In the genomic region with DNA sequence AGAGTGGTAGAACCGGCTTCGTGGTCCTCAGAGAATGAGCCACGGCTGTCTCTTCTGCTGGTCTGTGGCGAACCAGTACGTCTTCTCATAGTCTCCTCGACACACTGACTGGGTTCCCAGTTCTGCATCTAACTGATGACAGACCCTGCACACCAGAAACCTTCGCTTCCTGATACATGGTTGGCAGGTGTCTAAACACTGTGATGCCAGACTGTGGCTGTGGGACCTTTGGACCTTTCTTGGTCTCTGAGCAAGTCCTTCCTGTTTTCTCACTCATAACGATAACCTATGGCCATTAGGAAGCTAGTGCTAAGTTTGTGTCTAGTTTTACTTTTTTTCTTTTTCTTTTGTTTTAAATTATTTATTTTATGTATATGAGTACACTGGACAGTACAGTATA, we compare ENCODE assay signal across 17 mouse cellular contexts. TPM values are rescaled to one million over a fixed set of nuclear protein-coding genes. Genes with fewer than 3 reads are reported as not detected.
DNase-seq lines count a peak whose midpoint lies in the region; ATAC-seq and TF ChIP-seq lines count a peak whose summit lies in the region.
"Had no signal": no experiment of that assay in that cellular context is flagged by ENCODE, and none has a peak within 500 bp of the region (broad histone marks: within the 10 kb centered on the region; RNA-seq: fewer than 3 reads in every experiment).

No protein-coding gene starts in this region.

- H3K9me3 ChIP-seq in liver, embryonic 14.5 days (ENCODE audit: control insufficient read depth, low read length), result no peaks in the 10 kb centered on the region
- H3K9me3 ChIP-seq in liver, embryonic 12.5 days (replicated peaks), result no peaks in the 10 kb centered on the region
- no peaks in the 10 kb centered on the region for H3K9me3 ChIP-seq in intestine, embryonic 16.5 days (ENCODE audit: control insufficient read depth, low read length)
- H3K9me3 ChIP-seq: embryonic facial prominence, embryonic 13.5 days; heart, embryonic 13.5 days; hindbrain, embryonic 15.5 days had no signal

- 0 out of 2 replicates have a peak, but pooled peaks have one; percentile 6 for ATAC-seq in liver, embryonic 14.5 days (ENCODE audit: insufficient read depth)
- no peak for ATAC-seq in liver, embryonic 12.5 days
- ATAC-seq in intestine, embryonic 16.5 days, result peak; percentile 57
- no peak for ATAC-seq in megakaryocyte-erythroid progenitor cell, adult 5-6 weeks (replicated peaks; ENCODE audit: low FRiP score, low TSS enrichment, poor library complexity, severe bottlenecking)
- ATAC-seq: forebrain, embryonic 14.5 days had no signal

- no peak for TF ChIP-seq EP300 in liver, embryonic 14.5 days (IDR thresholded peaks at IDR 0.05; ENCODE audit: low read depth)

- no peak for TF ChIP-seq POLR2A in small intestine, adult 2 months (IDR thresholded peaks at IDR 0.05; ENCODE audit: low read depth, low read length)

- H3K4me3 ChIP-seq in liver, embryonic 14.5 days (ENCODE audit: insufficient read depth in 1 of 2, low read depth in 2 of 2, low read length in 2 of 2), result no peak overlapping the region
- no peak overlapping the region for H3K4me3 ChIP-seq in liver, embryonic 12.5 days
- H3K4me3 ChIP-seq in intestine, embryonic 16.5 days (ENCODE audit: low read length), result no peak overlapping the region
- peak overlapping the region; percentile 6 for H3K4me3 ChIP-seq in small intestine, adult 2 months (ENCODE audit: low read depth, low read length)
- H3K4me3 ChIP-seq: heart, embryonic 13.5 days; hindbrain, embryonic 15.5 days had no signal

- no peak overlapping the region for H3K9ac ChIP-seq in liver, embryonic 14.5 days (replicated peaks)
- no peak overlapping the region for H3K9ac ChIP-seq in liver, embryonic 12.5 days
- peak overlapping the region; percentile 43; the same call in 1 of the 2 replicates for H3K9ac ChIP-seq in intestine, embryonic 16.5 days (ENCODE audit: low read depth, low read length)
- H3K9ac ChIP-seq: hindbrain, embryonic 15.5 days had no signal

- no peak overlapping the region for H3K4me2 ChIP-seq in liver, embryonic 14.5 days (ENCODE audit: low read depth)
- H3K4me2 ChIP-seq in liver, embryonic 12.5 days, result no peak overlapping the region
- H3K4me2 ChIP-seq in intestine, embryonic 16.5 days (ENCODE audit: low read depth, low read length), result no peak overlapping the region

- no peak overlapping the region for H3K27ac ChIP-seq in liver, embryonic 14.5 days
- H3K27ac ChIP-seq in liver, embryonic 12.5 days, result no peak overlapping the region
- H3K27ac ChIP-seq in intestine, embryonic 16.5 days (ENCODE audit: low read length), result peak overlapping the region; percentile 83
- H3K27ac ChIP-seq in small intestine, adult 2 months (ENCODE audit: insufficient read depth, low read depth, low read length), result peak overlapping the region; percentile 99
- H3K27ac ChIP-seq: heart, embryonic 13.5 days; hindbrain, embryonic 15.5 days had no signal

- TF ChIP-seq CTCF in liver, embryonic 14.5 days (IDR thresholded peaks at IDR 0.05; ENCODE audit: low read depth), result no peak
- no peak for TF ChIP-seq CTCF in small intestine, adult 2 months (IDR thresholded peaks at IDR 0.05; ENCODE audit: extremely low read depth, insufficient read length, insufficient replicate concordance, low read depth, low read length)

- WGBS in liver, embryonic 14.5 days (ENCODE audit: insufficient replicate concordance), result 52% methylated on average over 8 of the region's 8 CpGs
- WGBS in liver, embryonic 12.5 days (ENCODE audit: insufficient replicate concordance), result 65% methylated on average over 8 of the region's 8 CpGs
- WGBS in intestine, embryonic 16.5 days, result 67% methylated on average over 8 of the region's 8 CpGs
- WGBS in small intestine, adult 2 months, result 20% methylated on average over 8 of the region's 8 CpGs

- peaks cover 4% of the 10 kb centered on the region; the same call in 1 of the 2 replicates for H3K27me3 ChIP-seq in liver, embryonic 14.5 days (ENCODE audit: control insufficient read depth, insufficient read depth, low read length)
- H3K27me3 ChIP-seq in liver, embryonic 12.5 days (replicated peaks), result peaks cover 80% of the 10 kb centered on the region
- no peaks in the 10 kb centered on the region for H3K27me3 ChIP-seq in intestine, embryonic 16.5 days (replicated peaks; ENCODE audit: control insufficient read depth, insufficient read depth, low read length)
- no peaks in the 10 kb centered on the region for H3K27me3 ChIP-seq in small intestine, adult 2 months (ENCODE audit: control insufficient read depth, insufficient read depth, low read length)
- H3K27me3 ChIP-seq: embryonic facial prominence, embryonic 13.5 days; hindbrain, embryonic 15.5 days had no signal

- DNase-seq in liver, embryonic 14.5 days (ENCODE audit: low read depth in 3 of 3, low spot score in 3 of 3), result no peak
- no peak for DNase-seq in gastrocnemius, postnatal 10 days
- no peak for DNase-seq in left cerebral cortex, adult 9 months (ENCODE audit: low spot score in 2 of 2)
- DNase-seq: adrenal gland, adult 2 months; adrenal gland, postnatal 25 days; cerebellum, adult 18-20 months; cerebellum, adult 9-11 months; cerebellum, postnatal 36 days; heart, postnatal 36 days had no signal

- peaks cover 0 to 11% of the 10 kb centered on the region in 2 experiments; a peak in 1 of 4 replicates for H3K4me1 ChIP-seq in liver, embryonic 14.5 days (replicated peaks; ENCODE audit: control insufficient read depth in 2 of 2, insufficient read depth in 2 of 2, low read length in 1 of 2)
- H3K4me1 ChIP-seq in liver, embryonic 12.5 days, result peaks cover 26% of the 10 kb centered on the region
- peaks cover 50% of the 10 kb centered on the region for H3K4me1 ChIP-seq in intestine, embryonic 16.5 days (ENCODE audit: control insufficient read depth, insufficient read depth, low read length)
- H3K4me1 ChIP-seq in small intestine, adult 2 months (ENCODE audit: control insufficient read depth, insufficient read depth, insufficient read length, low read length), result peaks cover 46% of the 10 kb centered on the region
- H3K4me1 ChIP-seq: hindbrain, embryonic 15.5 days had no signal

- H3K36me3 ChIP-seq in liver, embryonic 14.5 days (replicated peaks; ENCODE audit: control insufficient read depth, insufficient read depth, low read depth), result no peaks in the 10 kb centered on the region
- no peaks in the 10 kb centered on the region for H3K36me3 ChIP-seq in liver, embryonic 12.5 days
- H3K36me3 ChIP-seq in intestine, embryonic 16.5 days (ENCODE audit: control insufficient read depth, insufficient read depth, low read length), result no peaks in the 10 kb centered on the region
- H3K36me3 ChIP-seq in small intestine, adult 2 months (ENCODE audit: control insufficient read depth, insufficient read depth, low read length), result peaks cover 61% of the 10 kb centered on the region
- H3K36me3 ChIP-seq: heart, embryonic 13.5 days had no signal

RNA-seq across cellular contexts. Expression of gene Sema4a, which starts 12.5 kb away (rescaled TPM):
- polyA plus RNA-seq in liver, embryonic 14.5 days (2012; rRNA removed), result 12.7 and 17.8 TPM in 2 replicates
- polyA plus RNA-seq in liver, embryonic 14.5 days (2014; fragmentation: Nextera tagmentation; extraction: Ambion mirVana), result 9.1 and 10.5 TPM in 2 replicates
- polyA plus RNA-seq in liver, embryonic 12.5 days (2016; fragmentation: Nextera tagmentation; extraction: Ambion mirVana), result 14.4 and 17.6 TPM in 2 replicates
- 60.9 and 71.1 TPM in 2 replicates for polyA plus RNA-seq in intestine, embryonic 16.5 days (2015; fragmentation: Nextera tagmentation; extraction: Ambion mirVana)
- polyA plus RNA-seq in small intestine, adult 2 months (2012; rRNA removed), result 137 and 321 TPM in 2 replicates
- total RNA-seq in gastrocnemius, postnatal 10 days (2021), result 1 to 10 TPM; 2.3 to 3.7 TPM
- 2.6 and 4.1 TPM in 2 replicates for total RNA-seq in megakaryocyte-erythroid progenitor cell, adult 5-6 weeks (2014; fragmentation: Nextera tagmentation)
- total RNA-seq in megakaryocyte-erythroid progenitor cell, adult 5-6 weeks (2017), result 1.1 and 2.1 TPM in 2 replicates

RNA-seq across cellular contexts. Expression of gene Slc25a44, which starts 23.5 kb away (rescaled TPM):
- polyA plus RNA-seq in liver, embryonic 14.5 days (2012; rRNA removed), result 8.8 and 9.2 TPM in 2 replicates
- 9.9 and 11.7 TPM in 2 replicates for polyA plus RNA-seq in liver, embryonic 14.5 days (2014; fragmentation: Nextera tagmentation; extraction: Ambion mirVana)
- polyA plus RNA-seq in liver, embryonic 12.5 days (2016; fragmentation: Nextera tagmentation; extraction: Ambion mirVana), result 14.0 and 14.9 TPM in 2 replicates
- 20.4 and 21.8 TPM in 2 replicates for polyA plus RNA-seq in intestine, embryonic 16.5 days (2015; fragmentation: Nextera tagmentation; extraction: Ambion mirVana)
- 19.7 and 44.8 TPM in 2 replicates for polyA plus RNA-seq in small intestine, adult 2 months (2012; rRNA removed)
- total RNA-seq in gastrocnemius, postnatal 10 days (2021), result 10 to 100 TPM; 11.9 to 12.3 TPM
- 28.0 and 30.2 TPM in 2 replicates for total RNA-seq in megakaryocyte-erythroid progenitor cell, adult 5-6 weeks (2014; fragmentation: Nextera tagmentation)
- 18.9 and 31.7 TPM in 2 replicates for total RNA-seq in megakaryocyte-erythroid progenitor cell, adult 5-6 weeks (2017)

RNA-seq across cellular contexts. Expression of gene Pmf1, which starts 38.3 kb away (rescaled TPM):
- 59.1 and 60.6 TPM in 2 replicates for polyA plus RNA-seq in liver, embryonic 14.5 days (2012; rRNA removed)
- 73.8 and 81.2 TPM in 2 replicates for polyA plus RNA-seq in liver, embryonic 14.5 days (2014; fragmentation: Nextera tagmentation; extraction: Ambion mirVana)
- 104 and 115 TPM in 2 replicates for polyA plus RNA-seq in liver, embryonic 12.5 days (2016; fragmentation: Nextera tagmentation; extraction: Ambion mirVana)
- polyA plus RNA-seq in intestine, embryonic 16.5 days (2015; fragmentation: Nextera tagmentation; extraction: Ambion mirVana), result 112 and 129 TPM in 2 replicates
- 52.3 and 108 TPM in 2 replicates for polyA plus RNA-seq in small intestine, adult 2 months (2012; rRNA removed)
- total RNA-seq in gastrocnemius, postnatal 10 days (2021), result 10 to 100 TPM; 44.0 to 46.8 TPM
- 188 and 207 TPM in 2 replicates for total RNA-seq in megakaryocyte-erythroid progenitor cell, adult 5-6 weeks (2014; fragmentation: Nextera tagmentation)
- total RNA-seq in megakaryocyte-erythroid progenitor cell, adult 5-6 weeks (2017), result 87.9 and 145 TPM in 2 replicates

Comparison
In these comparisons a context has a peak if more than half of its experiments do, and no peak if none do; other contexts are left out.
1. ATAC-seq: peak in liver, embryonic 14.5 days (single experiment) and intestine, embryonic 16.5 days (single experiment); none in liver, embryonic 12.5 days (single experiment) and megakaryocyte-erythroid progenitor cell, adult 5-6 weeks (single experiment).
2. H3K27ac ChIP-seq: peak in intestine, embryonic 16.5 days (single experiment) and small intestine, adult 2 months (single experiment); none in liver, embryonic 14.5 days (single experiment) and liver, embryonic 12.5 days (single experiment).